ENCODE assay signal across 8 mouse cellular contexts in the genomic region with DNA sequence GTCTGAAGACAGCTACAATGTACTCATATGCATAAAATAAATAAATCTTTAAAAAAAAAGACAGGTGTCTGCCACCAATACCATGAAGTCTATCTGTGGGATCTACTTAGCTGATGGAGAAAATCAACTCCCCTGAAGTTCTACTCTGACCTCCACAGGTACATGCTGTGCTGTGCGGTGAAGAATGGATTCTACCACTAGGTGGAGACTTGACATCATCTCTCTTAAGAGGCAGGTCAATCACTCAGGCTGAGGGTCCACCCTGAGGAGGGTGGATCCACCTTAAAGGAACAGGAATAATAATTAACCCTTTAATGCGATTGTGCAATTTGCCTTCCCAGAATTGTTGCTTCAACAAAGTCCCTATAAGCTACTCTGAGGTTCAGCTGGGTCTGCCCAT. TPM values are rescaled to one million over a fixed set of nuclear protein-coding genes. Genes with fewer than 3 reads are reported as not detected.
A peak's percentile ranks its signal among the peaks of the same experiment; 100 is the strongest.
DNase-seq lines count a peak whose midpoint lies in the region; ATAC-seq lines count a peak whose summit lies in the region.
"Had no signal": no experiment of that assay in that cellular context is flagged by ENCODE, and none has a peak within 500 bp of the region (broad histone marks: within the 10 kb centered on the region; RNA-seq: fewer than 3 reads in every experiment).

No protein-coding gene starts in this region.

- no peak overlapping the region for H3K4me3 ChIP-seq in neural tube, embryonic 13.5 days
- H3K4me3 ChIP-seq in stomach, embryonic 16.5 days (replicated peaks; ENCODE audit: low read length): no peak overlapping the region
- H3K4me3 ChIP-seq: neural tube, embryonic 15.5 days had no signal

- H3K27ac ChIP-seq in neural tube, embryonic 13.5 days (replicated peaks): no peak overlapping the region
- H3K27ac ChIP-seq in stomach, embryonic 16.5 days (ENCODE audit: low read length): no peak overlapping the region
- H3K27ac ChIP-seq: neural tube, embryonic 15.5 days had no signal

- no peaks in the 10 kb centered on the region for H3K4me1 ChIP-seq in neural tube, embryonic 13.5 days (replicated peaks)
- H3K4me1 ChIP-seq in stomach, embryonic 16.5 days (ENCODE audit: control insufficient read depth, insufficient read depth, low read length): no peaks in the 10 kb centered on the region
- H3K4me1 ChIP-seq: neural tube, embryonic 15.5 days had no signal

- no peaks in the 10 kb centered on the region for H3K36me3 ChIP-seq in neural tube, embryonic 13.5 days
- H3K36me3 ChIP-seq in stomach, embryonic 16.5 days (ENCODE audit: control insufficient read depth, insufficient read depth, low read length): no peaks in the 10 kb centered on the region
- H3K36me3 ChIP-seq: neural tube, embryonic 15.5 days had no signal

- no peaks in the 10 kb centered on the region for H3K9me3 ChIP-seq in neural tube, embryonic 13.5 days
- H3K9me3 ChIP-seq in stomach, embryonic 16.5 days (replicated peaks; ENCODE audit: control insufficient read depth, low read length): no peaks in the 10 kb centered on the region
- H3K9me3 ChIP-seq: neural tube, embryonic 15.5 days had no signal

- H3K27me3 ChIP-seq in neural tube, embryonic 13.5 days: no peaks in the 10 kb centered on the region
- no peaks in the 10 kb centered on the region for H3K27me3 ChIP-seq in stomach, embryonic 16.5 days (ENCODE audit: control insufficient read depth, insufficient read depth, low read length)
- H3K27me3 ChIP-seq: neural tube, embryonic 15.5 days had no signal

- DNase-seq in neural tube, embryonic 10.5 days (ENCODE audit: extremely low spot score, low spot score): no peak
- peak; percentile 41 for DNase-seq in brain, adult 2 months (ENCODE audit: low read depth, low spot score)
- peak; percentile 58 for DNase-seq in kidney, postnatal 14 days
- DNase-seq in left cerebral cortex, postnatal 4 days: no peak
- DNase-seq in gastrocnemius, postnatal 14 days: no peak

- H3K9ac ChIP-seq in neural tube, embryonic 13.5 days: no peak overlapping the region
- no peak overlapping the region for H3K9ac ChIP-seq in stomach, embryonic 16.5 days (ENCODE audit: low read length)
- H3K9ac ChIP-seq: neural tube, embryonic 15.5 days had no signal

- WGBS in neural tube, embryonic 13.5 days: 13% methylated on average over 2 of the region's 2 CpGs
- WGBS in stomach, embryonic 16.5 days: 15% methylated on average over 2 of the region's 2 CpGs

- H3K4me2 ChIP-seq in neural tube, embryonic 13.5 days: no peak overlapping the region
- H3K4me2 ChIP-seq in stomach, embryonic 16.5 days (ENCODE audit: low read depth, low read length): no peak overlapping the region
- H3K4me2 ChIP-seq: neural tube, embryonic 15.5 days had no signal

- peak; percentile 56; the same call in 1 of the 2 replicates for ATAC-seq in neural tube, embryonic 13.5 days (ENCODE audit: low read depth)
- ATAC-seq in stomach, embryonic 16.5 days (ENCODE audit: insufficient read depth, low FRiP score): 0 out of 2 replicates have a peak, but pooled peaks have one; percentile 45

- intact Hi-C loops in left cerebral cortex, postnatal 4 days (cut with DNase I): no loop called here
- intact Hi-C loops in gastrocnemius, postnatal 14 days (cut with DNase I; ENCODE audit: low total_unique reads): no loop called here

RNA-seq across cellular contexts. Expression of a gene that starts 9.2 kb away (rescaled TPM):
- polyA plus RNA-seq in neural tube, embryonic 13.5 days (2015; fragmentation: Nextera tagmentation; extraction: Ambion mirVana): 0.54 and 0.80 TPM in 2 replicates
- polyA plus RNA-seq in stomach, embryonic 16.5 days (2015; fragmentation: Nextera tagmentation; extraction: Ambion mirVana): 0.12 TPM in 2 replicates
- 1 to 10 TPM in 1 of 2 experiments, under 1 TPM in 1; 0.84 to 1.1 TPM for total RNA-seq in left cerebral cortex, postnatal 4 days (2021)
- total RNA-seq in gastrocnemius, postnatal 14 days (2021): under 1 TPM in 1 of 2 experiments, not detected in 1; 0.13 TPM

RNA-seq across cellular contexts. Expression of a gene that starts 10.4 kb away (rescaled TPM):
- 392 and 462 TPM in 2 replicates for polyA plus RNA-seq in neural tube, embryonic 13.5 days (2015; fragmentation: Nextera tagmentation; extraction: Ambion mirVana)
- 457 and 491 TPM in 2 replicates for polyA plus RNA-seq in stomach, embryonic 16.5 days (2015; fragmentation: Nextera tagmentation; extraction: Ambion mirVana)
- total RNA-seq in left cerebral cortex, postnatal 4 days (2021): 100 to 1,000 TPM; 370 to 397 TPM
- 100 to 1,000 TPM; 731 to 849 TPM for total RNA-seq in gastrocnemius, postnatal 14 days (2021)

RNA-seq across cellular contexts. Expression of a gene that starts 22.9 kb away (rescaled TPM):
- polyA plus RNA-seq in neural tube, embryonic 13.5 days (2015; fragmentation: Nextera tagmentation; extraction: Ambion mirVana): 31.0 and 34.4 TPM in 2 replicates
- 17.7 and 19.0 TPM in 2 replicates for polyA plus RNA-seq in stomach, embryonic 16.5 days (2015; fragmentation: Nextera tagmentation; extraction: Ambion mirVana)
- total RNA-seq in left cerebral cortex, postnatal 4 days (2021): 10 to 100 TPM; 40.7 to 43.7 TPM
- 10 to 100 TPM; 11.5 to 14.6 TPM for total RNA-seq in gastrocnemius, postnatal 14 days (2021)

RNA-seq across cellular contexts. Expression of a gene that starts 23.0 kb away (rescaled TPM):
- polyA plus RNA-seq in neural tube, embryonic 13.5 days (2015; fragmentation: Nextera tagmentation; extraction: Ambion mirVana): 98.6 and 100 TPM in 2 replicates
- 79.4 and 89.0 TPM in 2 replicates for polyA plus RNA-seq in stomach, embryonic 16.5 days (2015; fragmentation: Nextera tagmentation; extraction: Ambion mirVana)
- total RNA-seq in left cerebral cortex, postnatal 4 days (2021): 10 to 100 TPM; 58.0 to 58.2 TPM
- total RNA-seq in gastrocnemius, postnatal 14 days (2021): 10 to 100 TPM; 24.7 to 27.4 TPM

RNA-seq across cellular contexts. Expression of a gene that starts 38.3 kb away (rescaled TPM):
- polyA plus RNA-seq in neural tube, embryonic 13.5 days (2015; fragmentation: Nextera tagmentation; extraction: Ambion mirVana): 44.1 and 45.8 TPM in 2 replicates
- polyA plus RNA-seq in stomach, embryonic 16.5 days (2015; fragmentation: Nextera tagmentation; extraction: Ambion mirVana): 43.0 and 44.5 TPM in 2 replicates
- 10 to 100 TPM; 53.3 to 57.2 TPM for total RNA-seq in left cerebral cortex, postnatal 4 days (2021)
- total RNA-seq in gastrocnemius, postnatal 14 days (2021): 10 to 100 TPM; 18.0 to 22.3 TPM

Comparison
In these comparisons a context has a peak if more than half of its experiments do, and no peak if none do; other contexts are left out.
1. DNase-seq: peak in brain, adult 2 months (single experiment) and kidney, postnatal 14 days (single experiment); none in neural tube, embryonic 10.5 days (single experiment), left cerebral cortex, postnatal 4 days (single experiment) and gastrocnemius, postnatal 14 days (single experiment).